Mouse (Mus musculus) liver, embryonic 11.5 days (tissue): ENCODE data around the gene Creb3. TPM values are rescaled to one million over a fixed set of nuclear protein-coding genes. Genes with fewer than 3 reads are reported as not detected.
"Not testable (repeated sequence)": the region's sequence is repeated elsewhere in the genome, so short reads cannot be mapped to it uniquely, and the experiment has no call there.

ENCODE experiments used
- ATAC-seq: fragments of 200-750 bp; cut with Nextera tagmentation; replicated peaks from 2 replicates; pipeline ENCODE4 v1.8.0; 2017; ENCODE audit warnings: moderate number of reproducible peaks, mild to moderate bottlenecking, moderate TSS enrichment, moderate library complexity; ENCODE audit not compliant: low FRiP score
- DNase-seq: peaks from one replicate; pipeline ENCODE4 v3.0.0-alpha.2; 2017; ENCODE audit warnings: low spot score
- H3K27ac ChIP-seq: fragments of 300-500 bp; sonication (generic); 2 replicates; pipeline ENCODE4 v1.5.1; 2014; ENCODE audit warnings: mild to moderate bottlenecking, low read depth, low read length, control low read depth
- H3K27me3 ChIP-seq: fragments of 300-500 bp; sonication (generic); replicated peaks from 2 replicates; pipeline ENCODE4 v1.6.1; 2014; ENCODE audit warnings: low read length, mixed read lengths; ENCODE audit not compliant: control insufficient read depth, insufficient read depth
- H3K36me3 ChIP-seq: fragments of 300-500 bp; sonication (generic); 2 replicates; pipeline ENCODE4 v1.6.1; 2014; ENCODE audit warnings: mild to moderate bottlenecking, low read length, moderate library complexity, mixed read lengths; ENCODE audit not compliant: control insufficient read depth, insufficient read depth
- H3K4me1 ChIP-seq: fragments of 300-500 bp; sonication (generic); replicated peaks from 2 replicates; pipeline ENCODE4 v1.6.1; 2014; ENCODE audit warnings: low read length, mixed read lengths; ENCODE audit not compliant: control insufficient read depth, insufficient read depth
- H3K4me2 ChIP-seq: fragments of 300-500 bp; sonication (generic); 2 replicates; pipeline ENCODE4 v1.6.1; 2014; ENCODE audit warnings: mild to moderate bottlenecking, control low read depth, moderate library complexity
- H3K4me3 ChIP-seq: fragments of 300-500 bp; sonication (generic); 2 replicates; pipeline ENCODE4 v1.5.1; 2014; ENCODE audit warnings: low read depth, low read length, control low read depth
- H3K9ac ChIP-seq: fragments of 300-500 bp; sonication (generic); 2 replicates; pipeline ENCODE4 v1.6.1; 2014; ENCODE audit warnings: low read depth, low read length, control low read depth
- H3K9me3 ChIP-seq: fragments of 300-500 bp; sonication (generic); 2 replicates; pipeline ENCODE4 v1.6.1; 2016; ENCODE audit warnings: low read length, inconsistent platforms, mixed read lengths; ENCODE audit not compliant: control insufficient read depth
- WGBS: fragments of 180-500 bp; shearing (Covaris S2); extraction: QIAGEN DNeasy Blood & Tissue Kit; methylation state at CpG from one replicate; pipeline ENCODE4 v1.1.7; 2014; 5-methylcytosine and 5-hydroxymethylcytosine counted together
- polyA plus RNA-seq: library from polyadenylated mRNA; unstranded; fragments of >200 nt; fragmentation: Nextera tagmentation; extraction: Ambion mirVana; gene quantifications from 2 replicates; pipeline ENCODE4 v1.2.1, GENCODE M21; 2014

The Creb3 gene
- polyA plus RNA-seq, 1 experiment from 2014 or later: 31.3 TPM

DNA sequence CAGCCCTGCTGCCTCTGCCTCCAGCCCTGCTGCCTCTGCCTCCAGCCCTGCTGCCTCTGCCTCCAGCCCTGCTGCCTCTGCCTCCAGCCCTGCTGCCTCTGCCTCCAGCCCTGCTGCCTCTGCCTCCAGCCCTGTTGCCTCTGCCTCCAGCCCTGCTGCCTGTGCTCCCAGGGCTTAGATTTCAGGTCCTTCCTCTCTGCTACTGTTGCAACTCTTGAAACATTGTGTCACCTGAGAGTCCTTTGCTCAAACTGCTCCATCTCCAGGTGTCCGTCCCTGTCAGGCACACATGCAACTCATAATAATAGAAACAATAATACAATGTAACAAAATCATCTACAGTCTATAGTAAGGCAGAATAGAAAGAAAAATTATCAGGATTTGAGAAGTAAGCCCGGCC, 34.5 kb downstream of the Creb3 start:
- peaks cover 17% of the 10 kb centered on the region for H3K4me1 ChIP-seq
- not testable (repeated sequence) for H3K27ac ChIP-seq, H3K36me3 ChIP-seq

GRCm38 (mm10) chr4:43598200-43598599, 36.1 kb downstream of the Creb3 start:
- DNase-seq: no peak
- ATAC-seq: peak; percentile 95
- Histone ChIP-seq H3K27ac (peak overlapping the region; percentile 91), H3K9ac (no peak overlapping the region), H3K9me3 (no peaks in the 10 kb centered on the region), H3K4me1 (peaks cover 17% of the 10 kb centered on the region), H3K36me3 (no peaks in the 10 kb centered on the region), H3K4me3 (no peak overlapping the region), H3K4me2 (no peak overlapping the region; the same call in 1 of the 2 replicates), H3K27me3 (no peaks in the 10 kb centered on the region)
- WGBS: 50% methylated on average over 4 of the region's 4 CpGs

More for the DNA sequence above, 34.5 kb downstream of the Creb3 start:
- H3K4me3 ChIP-seq, H3K4me2 ChIP-seq, ATAC-seq, H3K9me3 ChIP-seq, DNase-seq, H3K27me3 ChIP-seq, H3K9ac ChIP-seq: not testable (repeated sequence)
- 83% methylated on average over 2 of the region's 2 CpGs for WGBS

GRCm38 (mm10) chr4:43598650-43599380, 36.7 kb downstream of the Creb3 start:
- H3K27me3 ChIP-seq: no peaks in the 10 kb centered on the region
- ATAC-seq (peak; percentile 73), DNase-seq (no peak)
- H3K9ac ChIP-seq: peak overlapping the region; percentile 35
- no peak overlapping the region for H3K4me3 ChIP-seq
- peaks cover 17% of the 10 kb centered on the region for H3K4me1 ChIP-seq
- 71% methylated on average over 7 of the region's 7 CpGs for WGBS
- H3K27ac ChIP-seq: peak overlapping the region; percentile 91
- no peaks in the 10 kb centered on the region for H3K9me3 ChIP-seq
- peak overlapping the region; percentile 2; the same call in 1 of the 2 replicates for H3K4me2 ChIP-seq
- no peaks in the 10 kb centered on the region for H3K36me3 ChIP-seq

DNA sequence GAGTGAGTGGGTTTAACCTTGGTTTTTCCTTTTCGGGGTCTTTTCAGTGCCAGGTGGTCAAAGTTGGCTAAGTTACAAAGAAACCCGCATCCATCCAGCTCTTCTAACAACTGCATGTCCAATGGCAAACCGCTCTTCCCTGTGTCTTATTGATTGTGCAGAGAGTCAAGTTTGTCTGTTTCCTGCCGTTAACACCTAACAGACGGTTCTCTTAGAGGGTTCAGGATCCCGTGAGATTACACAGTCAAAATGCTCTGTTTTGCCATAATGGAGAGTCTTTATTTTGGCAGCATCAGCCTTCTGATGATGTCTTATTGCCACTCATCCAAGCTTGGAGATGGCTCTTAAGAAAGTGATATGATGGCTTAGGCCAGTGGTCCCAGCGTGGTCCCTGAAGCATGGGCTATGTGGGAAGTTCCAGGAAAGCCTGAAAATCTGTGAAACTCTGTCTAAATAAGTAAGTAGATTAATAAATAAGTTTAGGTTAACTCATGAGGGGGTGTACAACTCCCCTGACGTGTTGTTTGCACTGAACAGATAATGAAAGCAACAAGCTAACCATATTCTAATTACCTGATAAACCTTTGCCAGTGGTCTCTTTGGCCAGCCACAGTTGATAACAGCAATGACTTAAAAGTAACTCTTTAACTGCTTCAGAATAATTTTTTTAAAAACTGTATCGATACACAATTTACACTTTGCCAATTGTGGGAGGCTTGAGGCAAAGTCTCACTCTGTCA, 38.2 kb downstream of the Creb3 start:
- Histone ChIP-seq H3K9ac (no peak overlapping the region), H3K4me1 (peaks cover 28% of the 10 kb centered on the region), H3K9me3 (no peaks in the 10 kb centered on the region), H3K27me3 (no peaks in the 10 kb centered on the region), H3K4me3 (no peak overlapping the region), H3K36me3 (no peaks in the 10 kb centered on the region), H3K4me2 (peak overlapping the region; percentile 26; the same call in 1 of the 2 replicates), H3K27ac (peak overlapping the region; percentile 30; the same call in 1 of the 2 replicates)
- no peak for ATAC-seq
- DNase-seq: no peak
- whole genome bisulfite sequencing: 63% methylated on average over 9 of the region's 9 CpGs

GRCm38 (mm10) chr4:43604099-43604498, 42.0 kb downstream of the Creb3 start:
- WGBS: 68% methylated on average over 3 of the region's 3 CpGs
- no peak for DNase-seq
- no peak overlapping the region for H3K4me2 ChIP-seq

GRCm38 (mm10) chr4:43604751-43605685, 42.9 kb downstream of the Creb3 start:
- Histone ChIP-seq H3K27ac (peak overlapping the region; percentile 75), H3K9me3 (no peaks in the 10 kb centered on the region), H3K27me3 (no peaks in the 10 kb centered on the region), H3K4me3 (no peak overlapping the region), H3K4me1 (peaks cover 22% of the 10 kb centered on the region), H3K9ac (peak overlapping the region; percentile 43; the same call in 1 of the 2 replicates), H3K36me3 (no peaks in the 10 kb centered on the region), H3K4me2 (peak overlapping the region; percentile 19)
- no peak for DNase-seq
- peak; percentile 94 for ATAC-seq
- 45% methylated on average over 9 of the region's 9 CpGs for WGBS

More at GRCm38 (mm10) chr4:43604099-43604498, 42.0 kb downstream of the Creb3 start:
- no peaks in the 10 kb centered on the region for H3K27me3 ChIP-seq
- no peaks in the 10 kb centered on the region for H3K9me3 ChIP-seq
- ATAC-seq: no peak
- no peak overlapping the region for H3K4me3 ChIP-seq
- H3K36me3 ChIP-seq: no peaks in the 10 kb centered on the region
- H3K27ac ChIP-seq: no peak overlapping the region
- peak overlapping the region; percentile 28; the same call in 1 of the 2 replicates for H3K9ac ChIP-seq
- peaks cover 25% of the 10 kb centered on the region for H3K4me1 ChIP-seq

DNA sequence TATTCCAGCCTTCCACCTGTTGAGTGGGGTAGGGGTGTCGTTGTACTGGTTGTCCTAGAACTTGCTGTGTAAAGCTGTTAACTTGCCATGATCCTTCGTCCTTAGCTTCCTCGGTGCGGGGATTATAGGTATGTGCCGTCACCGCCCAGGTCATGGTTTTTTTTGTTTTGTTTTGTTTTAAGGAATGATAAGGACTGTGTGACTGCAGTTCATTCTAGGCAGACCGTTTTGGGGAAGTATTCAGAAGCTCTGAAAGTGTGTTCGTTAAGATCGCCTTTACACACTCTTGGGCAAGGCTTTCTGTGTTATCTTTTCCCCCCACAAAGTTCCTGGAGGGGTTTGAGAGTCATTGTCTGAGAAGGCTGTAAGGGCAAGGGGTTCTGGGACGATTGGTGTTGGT, 50.4 kb downstream of the Creb3 start:
- 34% methylated on average over 10 of the region's 10 CpGs for WGBS
- peak overlapping the region; percentile 74 for H3K27ac ChIP-seq
- no peaks in the 10 kb centered on the region for H3K36me3 ChIP-seq
- DNase-seq (no peak), ATAC-seq (peak; percentile 91)
- H3K9ac ChIP-seq: no peak overlapping the region; the same call in 1 of the 2 replicates
- no peaks in the 10 kb centered on the region for H3K9me3 ChIP-seq
- peak overlapping the region; percentile 48 for H3K4me2 ChIP-seq
- peaks cover 4% of the 10 kb centered on the region; the same call in 1 of the 2 replicates for H3K4me1 ChIP-seq
- H3K4me3 ChIP-seq: no peak overlapping the region; the same call in 1 of the 2 replicates
- H3K27me3 ChIP-seq: no peaks in the 10 kb centered on the region
